Mouse (Mus musculus): ENCODE data around the gene D6Ertd527e. TPM values are rescaled to one million over a fixed set of nuclear protein-coding genes. Genes with fewer than 3 reads are reported as not detected.

The D6Ertd527e gene
- polyA plus RNA-seq (2015; fragmentation: Nextera tagmentation; extraction: Ambion mirVana) = 0.18 and 0.28 TPM in 2 replicates

DNA sequence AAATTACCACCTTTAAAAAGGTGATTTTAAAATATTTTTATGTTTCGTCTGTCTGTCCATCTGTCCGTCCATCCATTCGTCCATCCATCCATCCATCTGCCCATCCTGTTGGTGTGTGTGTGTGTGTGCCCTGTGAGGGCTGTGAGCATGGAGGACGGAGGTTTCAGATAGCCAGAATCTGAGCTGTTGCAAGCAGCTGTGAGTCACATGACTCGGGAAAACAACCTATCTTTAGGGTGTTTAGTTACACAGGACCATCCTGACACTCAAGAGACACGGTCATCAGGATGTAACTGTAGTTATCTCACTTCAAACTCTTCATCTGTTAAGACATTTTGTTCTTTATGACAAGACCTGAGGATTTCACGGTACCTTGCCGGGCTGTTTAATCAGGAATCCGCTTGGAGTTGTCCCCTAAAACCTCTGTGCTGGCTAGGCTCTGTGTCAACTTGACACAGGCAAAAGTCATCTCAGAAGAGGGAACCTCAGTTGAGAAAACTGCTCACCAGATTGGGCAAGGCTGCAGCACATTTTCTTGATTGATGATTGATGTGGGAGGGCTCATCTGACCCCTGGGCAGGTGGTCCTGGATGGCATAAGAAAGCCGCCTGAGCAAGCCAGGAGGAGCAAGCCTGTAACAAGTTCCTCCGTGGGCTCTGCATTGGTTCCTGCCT, at the start of gene D6Ertd527e:
D6Ertd527e (plus strand) TSS at position 624 of the 674 bp plus-strand sequence.
- no peak within 1 kb of the TSS for H3K4me2 ChIP-seq
- 88% methylated on average over 11 of the region's 11 CpGs for WGBS
- ATAC-seq (ENCODE audit: low FRiP score, low read depth) = no peak

GRCm38 (mm10) chr6:87059754-87060153, 44.8 kb upstream of the D6Ertd527e start:
- H3K4me1 ChIP-seq (replicated peaks) = no peaks in the 10 kb centered on the region
- H3K9me3 ChIP-seq = no peaks in the 10 kb centered on the region
- H3K27ac ChIP-seq (replicated peaks) = no peak overlapping the region
- H3K27me3 ChIP-seq = no peaks in the 10 kb centered on the region
- no peak overlapping the region for H3K4me3 ChIP-seq
- ATAC-seq (ENCODE audit: low FRiP score, low read depth) = no peak
- H3K9ac ChIP-seq = no peak overlapping the region
- WGBS = 94% methylated on average over 1 of the region's 1 CpGs
- peaks cover 80% of the 10 kb centered on the region for H3K36me3 ChIP-seq
- no peak overlapping the region for H3K4me2 ChIP-seq

More for the DNA sequence above, at the start of gene D6Ertd527e:
- H3K4me1 ChIP-seq (replicated peaks) = peaks cover 33% of the 10 kb centered on the region
- H3K4me3 ChIP-seq = no peak within 1 kb of the TSS
- H3K9me3 ChIP-seq = no peaks in the 10 kb centered on the region
- no peaks in the 10 kb centered on the region for H3K36me3 ChIP-seq
- no peak within 1 kb of the TSS for H3K9ac ChIP-seq
- H3K27me3 ChIP-seq = no peaks in the 10 kb centered on the region
- no peak within 1 kb of the TSS for H3K27ac ChIP-seq (replicated peaks)

GRCm38 (mm10) chr6:87063586-87063985, 41.0 kb upstream of the D6Ertd527e start:
- no peak overlapping the region for H3K4me3 ChIP-seq
- peaks cover 81% of the 10 kb centered on the region for H3K36me3 ChIP-seq

DNA sequence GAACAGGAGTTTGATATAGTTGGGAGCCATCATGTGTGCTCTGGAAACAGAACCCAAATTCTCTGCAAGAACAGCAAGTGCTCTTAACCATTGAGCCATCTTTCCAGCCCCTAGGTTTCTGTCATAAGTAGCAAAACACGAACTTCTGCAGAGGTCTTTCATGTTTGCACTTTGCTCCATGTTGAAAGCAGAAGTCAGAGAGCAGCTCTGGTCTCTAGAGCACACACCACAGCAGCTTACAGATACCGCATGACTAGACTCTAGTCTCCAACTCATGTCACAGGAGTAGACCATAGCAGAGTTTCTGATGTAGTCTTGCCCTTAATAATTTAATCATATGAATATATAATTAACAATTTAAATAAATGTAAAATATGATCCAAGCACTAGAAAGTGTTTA, 36.3 kb upstream of the D6Ertd527e start:
- H3K4me1 ChIP-seq (replicated peaks) = no peaks in the 10 kb centered on the region
- no peaks in the 10 kb centered on the region for H3K9me3 ChIP-seq
- 92% methylated on average over 2 of the region's 2 CpGs for WGBS
- no peaks in the 10 kb centered on the region for H3K27me3 ChIP-seq
- ATAC-seq (ENCODE audit: low FRiP score, low read depth) = no peak
- no peak overlapping the region for H3K4me3 ChIP-seq
- H3K4me2 ChIP-seq = no peak overlapping the region
- H3K36me3 ChIP-seq = peaks cover 81% of the 10 kb centered on the region
- no peak overlapping the region for H3K9ac ChIP-seq
- no peak overlapping the region for H3K27ac ChIP-seq (replicated peaks)

More at GRCm38 (mm10) chr6:87063586-87063985, 41.0 kb upstream of the D6Ertd527e start:
- no peak overlapping the region for H3K9ac ChIP-seq
- no peak for ATAC-seq (ENCODE audit: low FRiP score, low read depth)
- H3K9me3 ChIP-seq = no peaks in the 10 kb centered on the region
- H3K27ac ChIP-seq (replicated peaks) = no peak overlapping the region
- H3K27me3 ChIP-seq = no peaks in the 10 kb centered on the region
- 94% methylated on average over 4 of the region's 4 CpGs for WGBS
- H3K4me1 ChIP-seq (replicated peaks) = no peaks in the 10 kb centered on the region
- H3K4me2 ChIP-seq = no peak overlapping the region

- 83% methylated on average over 7 of the region's 7 CpGs for WGBS
- H3K9ac ChIP-seq = no peak overlapping the region
- no peaks in the 10 kb centered on the region for H3K27me3 ChIP-seq
- no peak for ATAC-seq (ENCODE audit: low FRiP score, low read depth)
- no peak overlapping the region for H3K27ac ChIP-seq (replicated peaks)
- no peak overlapping the region for H3K4me3 ChIP-seq
- peaks cover 80% of the 10 kb centered on the region for H3K36me3 ChIP-seq
- no peaks in the 10 kb centered on the region for H3K4me1 ChIP-seq (replicated peaks)
- H3K9me3 ChIP-seq = no peaks in the 10 kb centered on the region
- no peak overlapping the region for H3K4me2 ChIP-seq
These were observed 35.2 kb upstream of the D6Ertd527e start for GRCm38 (mm10) chr6:87069195-87069900.

GRCm38 (mm10) chr6:87070641-87071040, 33.9 kb upstream of the D6Ertd527e start:
- peaks cover 69% of the 10 kb centered on the region for H3K36me3 ChIP-seq
- no peak overlapping the region for H3K4me3 ChIP-seq
- H3K27ac ChIP-seq (replicated peaks) = no peak overlapping the region
- no peaks in the 10 kb centered on the region for H3K27me3 ChIP-seq
- ATAC-seq (ENCODE audit: low FRiP score, low read depth) = no peak
- WGBS = 91% methylated on average over 4 of the region's 4 CpGs
- no peaks in the 10 kb centered on the region for H3K4me1 ChIP-seq (replicated peaks)
- no peak overlapping the region for H3K4me2 ChIP-seq
- no peaks in the 10 kb centered on the region for H3K9me3 ChIP-seq
- H3K9ac ChIP-seq = no peak overlapping the region

DNA sequence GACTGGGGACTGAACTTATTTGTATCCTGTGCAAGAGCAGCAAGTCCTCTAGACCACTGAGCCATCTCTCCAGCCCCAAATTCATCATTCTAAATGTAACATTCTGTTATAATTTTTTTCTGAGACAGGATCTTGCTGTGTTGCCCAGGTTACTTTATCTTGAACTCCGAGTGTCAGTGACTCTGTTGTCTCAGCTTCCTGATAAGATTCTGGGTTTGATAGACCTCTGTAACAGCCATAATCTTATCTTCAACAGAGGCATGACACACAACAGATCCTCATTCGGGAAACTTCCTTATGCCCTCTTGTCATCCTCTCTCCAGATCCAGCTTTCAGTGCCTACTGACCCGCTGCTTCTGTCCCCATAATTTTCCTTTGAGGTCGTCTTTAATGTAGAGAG, 31.8 kb upstream of the D6Ertd527e start:
- no peak overlapping the region for H3K27ac ChIP-seq (replicated peaks)

GRCm38 (mm10) chr6:87075092-87075685, 29.4 kb upstream of the D6Ertd527e start:
- Histone ChIP-seq H3K9me3 (no peaks in the 10 kb centered on the region), H3K4me2 (no peak overlapping the region), H3K9ac (no peak overlapping the region), H3K36me3 (peaks cover 67% of the 10 kb centered on the region), H3K27ac (replicated peaks) (no peak overlapping the region), H3K4me3 (no peak overlapping the region), H3K27me3 (no peaks in the 10 kb centered on the region), H3K4me1 (replicated peaks) (no peaks in the 10 kb centered on the region)
- ATAC-seq (ENCODE audit: low FRiP score, low read depth) = no peak
- 76% methylated on average over 3 of the region's 3 CpGs for WGBS

More for the DNA sequence above, 31.8 kb upstream of the D6Ertd527e start:
- ATAC-seq (ENCODE audit: low FRiP score, low read depth) = no peak
- no peak overlapping the region for H3K9ac ChIP-seq
- WGBS = 88% methylated on average over 4 of the region's 4 CpGs
- peaks cover 68% of the 10 kb centered on the region for H3K36me3 ChIP-seq
- H3K4me3 ChIP-seq = no peak overlapping the region
- H3K9me3 ChIP-seq = no peaks in the 10 kb centered on the region
- no peaks in the 10 kb centered on the region for H3K4me1 ChIP-seq (replicated peaks)
- no peak overlapping the region for H3K4me2 ChIP-seq
- H3K27me3 ChIP-seq = no peaks in the 10 kb centered on the region

DNA sequence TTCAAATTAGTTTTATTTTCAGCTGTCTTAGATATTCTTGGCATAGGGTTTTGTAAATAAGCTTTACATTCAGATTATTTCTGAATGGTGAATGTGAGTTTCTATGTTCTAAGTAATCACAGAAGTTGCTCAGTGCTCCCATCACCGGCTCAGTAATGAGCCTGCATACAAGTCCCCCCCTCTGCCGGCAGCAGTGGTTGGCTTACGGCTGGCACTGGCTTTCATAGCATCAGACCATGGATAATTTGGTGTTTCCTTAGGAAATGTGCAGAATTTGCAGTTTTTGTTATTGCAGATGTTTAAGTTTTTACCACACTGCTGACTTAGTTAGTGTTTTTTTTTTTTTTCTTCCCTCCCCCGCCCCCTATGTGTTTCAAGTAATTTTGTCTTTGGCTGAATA, 25.1 kb upstream of the D6Ertd527e start:
- no peak overlapping the region for H3K4me3 ChIP-seq
- WGBS = 73% methylated on average over 4 of the region's 4 CpGs
- no peak overlapping the region for H3K27ac ChIP-seq (replicated peaks)
- peaks cover 68% of the 10 kb centered on the region for H3K36me3 ChIP-seq
- no peaks in the 10 kb centered on the region for H3K9me3 ChIP-seq
- ATAC-seq (ENCODE audit: low FRiP score, low read depth) = no peak
- H3K9ac ChIP-seq = no peak overlapping the region
- H3K27me3 ChIP-seq = no peaks in the 10 kb centered on the region
- no peak overlapping the region for H3K4me2 ChIP-seq
- H3K4me1 ChIP-seq (replicated peaks) = no peaks in the 10 kb centered on the region

GRCm38 (mm10) chr6:87085026-87085425, 19.5 kb upstream of the D6Ertd527e start:
- Histone ChIP-seq H3K4me1 (replicated peaks) (no peaks in the 10 kb centered on the region), H3K27me3 (no peaks in the 10 kb centered on the region), H3K9me3 (no peaks in the 10 kb centered on the region), H3K27ac (replicated peaks) (no peak overlapping the region), H3K4me2 (no peak overlapping the region), H3K36me3 (peaks cover 87% of the 10 kb centered on the region), H3K4me3 (no peak overlapping the region), H3K9ac (no peak overlapping the region)
- ATAC-seq (ENCODE audit: low FRiP score, low read depth) = no peak
- 87% methylated on average over 6 of the region's 6 CpGs for WGBS

DNA sequence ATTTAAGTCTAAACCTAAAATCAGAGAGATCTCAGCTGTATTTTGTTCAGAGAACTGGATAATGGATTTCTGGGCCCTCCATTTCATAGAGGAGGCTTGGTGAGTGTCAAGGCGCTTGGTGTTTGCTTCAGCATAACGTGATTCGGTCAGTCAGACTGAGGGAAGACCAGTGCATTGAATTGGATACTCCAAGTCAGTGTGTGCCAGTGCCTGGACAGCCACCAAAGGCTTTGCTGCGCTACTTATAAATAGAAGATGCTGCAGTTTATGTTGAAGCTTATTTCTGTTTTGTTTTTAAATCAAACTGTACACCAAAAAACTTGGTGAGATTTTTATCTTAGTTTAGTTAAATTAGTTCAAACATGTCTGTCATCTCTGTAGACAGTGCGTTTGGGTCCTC, 16.2 kb upstream of the D6Ertd527e start:
- H3K4me1 ChIP-seq (replicated peaks) = no peaks in the 10 kb centered on the region
- no peaks in the 10 kb centered on the region for H3K9me3 ChIP-seq
- WGBS = 92% methylated on average over 5 of the region's 5 CpGs
- H3K27me3 ChIP-seq = no peaks in the 10 kb centered on the region
- H3K4me2 ChIP-seq = no peak overlapping the region
- no peak overlapping the region for H3K9ac ChIP-seq
- peaks cover 61% of the 10 kb centered on the region for H3K36me3 ChIP-seq
- H3K4me3 ChIP-seq = no peak overlapping the region
- H3K27ac ChIP-seq (replicated peaks) = no peak overlapping the region
- ATAC-seq (ENCODE audit: low FRiP score, low read depth) = no peak

- Histone ChIP-seq H3K9me3 (no peaks in the 10 kb centered on the region), H3K4me2 (no peak overlapping the region), H3K27ac (replicated peaks) (no peak overlapping the region), H3K9ac (no peak overlapping the region), H3K4me1 (replicated peaks) (no peaks in the 10 kb centered on the region), H3K36me3 (peaks cover 35% of the 10 kb centered on the region), H3K4me3 (no peak overlapping the region), H3K27me3 (no peaks in the 10 kb centered on the region)
- ATAC-seq (ENCODE audit: low FRiP score, low read depth) = no peak
- WGBS = 83% methylated on average over 3 of the region's 3 CpGs
These were observed 13.7 kb upstream of the D6Ertd527e start for GRCm38 (mm10) chr6:87090877-87091276.
